In the genomic region with DNA sequence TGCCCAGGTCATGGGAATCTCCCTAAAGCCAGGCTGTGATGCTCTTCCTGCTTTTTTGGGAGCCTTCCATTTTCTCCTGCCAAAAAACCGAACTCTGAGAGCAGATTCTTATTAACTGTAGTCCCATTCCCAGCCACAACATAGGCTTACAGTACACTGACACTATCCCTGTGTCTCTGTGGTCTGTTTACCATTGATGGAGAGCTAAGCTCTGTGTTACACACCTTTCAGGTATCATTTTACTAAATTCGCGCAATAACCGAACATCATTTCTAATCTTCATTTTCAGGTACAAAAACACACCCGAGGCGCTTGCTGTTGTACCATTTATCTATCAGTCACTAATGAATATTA, we compare ENCODE assay signal across 7 mouse cellular contexts. TPM values are rescaled to one million over a fixed set of nuclear protein-coding genes. Genes with fewer than 3 reads are reported as not detected.
A peak's percentile ranks its signal among the peaks of the same experiment; 100 is the strongest.
DNase-seq lines count a peak whose midpoint lies in the region; ATAC-seq and TF ChIP-seq lines count a peak whose summit lies in the region.

No protein-coding gene starts in this region.

- DNase-seq in neural tube, embryonic 11.5 days (ENCODE audit: low spot score): no peak
- no peak for DNase-seq in neural tube, embryonic 10.5 days (ENCODE audit: extremely low spot score, low spot score)
- no peak for DNase-seq in liver, embryonic 13.5 days
- no peak for DNase-seq in stomach, postnatal 0 days (ENCODE audit: low spot score)
- no peak for DNase-seq in urinary bladder, postnatal 36 days (ENCODE audit: low spot score in 2 of 2)
- DNase-seq in frontal cortex, postnatal 14 days (ENCODE audit: low spot score in 2 of 2): no peak

- H3K36me3 ChIP-seq in neural tube, embryonic 11.5 days (ENCODE audit: control insufficient read depth, insufficient read depth, low read length): no peaks in the 10 kb centered on the region
- no peaks in the 10 kb centered on the region for H3K36me3 ChIP-seq in forebrain, embryonic 12.5 days (replicated peaks)
- no peaks in the 10 kb centered on the region for H3K36me3 ChIP-seq in liver, embryonic 13.5 days
- no peaks in the 10 kb centered on the region for H3K36me3 ChIP-seq in stomach, postnatal 0 days (ENCODE audit: control insufficient read depth, insufficient read depth, low read length)

- no peak for TF ChIP-seq EP300 in stomach, postnatal 0 days (optimal IDR thresholded peaks at IDR 0.05)

- WGBS in neural tube, embryonic 11.5 days: 48% methylated on average over 6 of the region's 6 CpGs
- WGBS in forebrain, embryonic 12.5 days: 51% methylated on average over 6 of the region's 6 CpGs
- WGBS in liver, embryonic 13.5 days (ENCODE audit: insufficient replicate concordance): 43% methylated on average over 6 of the region's 6 CpGs
- 39% methylated on average over 6 of the region's 6 CpGs for WGBS in stomach, postnatal 0 days

- peaks cover 5% of the 10 kb centered on the region; the same call in 1 of the 2 replicates for H3K4me1 ChIP-seq in neural tube, embryonic 11.5 days (ENCODE audit: control insufficient read depth, insufficient read depth, low read length)
- peaks cover 17% of the 10 kb centered on the region for H3K4me1 ChIP-seq in forebrain, embryonic 12.5 days
- H3K4me1 ChIP-seq in liver, embryonic 13.5 days (replicated peaks): peaks cover 21% of the 10 kb centered on the region
- no peaks in the 10 kb centered on the region for H3K4me1 ChIP-seq in stomach, postnatal 0 days (replicated peaks; ENCODE audit: control insufficient read depth, insufficient read depth)

- no peak for ATAC-seq in neural tube, embryonic 11.5 days (ENCODE audit: insufficient read depth, low FRiP score, low TSS enrichment)
- 0 out of 2 replicates have a peak, but pooled peaks have one; percentile 28 for ATAC-seq in forebrain, embryonic 12.5 days (ENCODE audit: low FRiP score)
- ATAC-seq in liver, embryonic 13.5 days (ENCODE audit: low read depth): peak; percentile 25
- ATAC-seq in stomach, postnatal 0 days (ENCODE audit: low FRiP score, low TSS enrichment): no peak

- no peaks in the 10 kb centered on the region for H3K9me3 ChIP-seq in neural tube, embryonic 11.5 days (ENCODE audit: control insufficient read depth, low read length)
- no peaks in the 10 kb centered on the region for H3K9me3 ChIP-seq in forebrain, embryonic 12.5 days
- H3K9me3 ChIP-seq in liver, embryonic 13.5 days (replicated peaks): no peaks in the 10 kb centered on the region
- H3K9me3 ChIP-seq in stomach, postnatal 0 days (ENCODE audit: control insufficient read depth, low read length): no peaks in the 10 kb centered on the region

- peak overlapping the region; percentile 68; the same call in 1 of the 2 replicates for H3K4me3 ChIP-seq in neural tube, embryonic 11.5 days (ENCODE audit: low read depth, low read length)
- peak overlapping the region; percentile 81 for H3K4me3 ChIP-seq in forebrain, embryonic 12.5 days (replicated peaks)
- peak overlapping the region; percentile 73 for H3K4me3 ChIP-seq in liver, embryonic 13.5 days (replicated peaks)
- peak overlapping the region; percentile 73; the same call in 1 of the 2 replicates for H3K4me3 ChIP-seq in stomach, postnatal 0 days (ENCODE audit: low read depth, low read length)

- TF ChIP-seq CTCF in stomach, postnatal 0 days (IDR thresholded peaks at IDR 0.05; ENCODE audit: low read depth): no peak

- H3K27ac ChIP-seq in neural tube, embryonic 11.5 days (ENCODE audit: low read depth, low read length): no peak overlapping the region
- H3K27ac ChIP-seq in forebrain, embryonic 12.5 days: no peak overlapping the region
- no peak overlapping the region for H3K27ac ChIP-seq in liver, embryonic 13.5 days
- H3K27ac ChIP-seq in stomach, postnatal 0 days (replicated peaks): peak overlapping the region; percentile 80; the same call in 1 of the 2 replicates

- H3K27me3 ChIP-seq in neural tube, embryonic 11.5 days (ENCODE audit: control insufficient read depth, insufficient read depth, low read length): 0 out of 2 replicates have a peak, but pooled peaks cover 2% of the 10 kb centered on the region
- H3K27me3 ChIP-seq in forebrain, embryonic 12.5 days: peaks cover 17% of the 10 kb centered on the region
- peaks cover 19% of the 10 kb centered on the region for H3K27me3 ChIP-seq in liver, embryonic 13.5 days
- H3K27me3 ChIP-seq in stomach, postnatal 0 days (ENCODE audit: control insufficient read depth, insufficient read depth, low read length): no peaks in the 10 kb centered on the region

- H3K9ac ChIP-seq in neural tube, embryonic 11.5 days (ENCODE audit: low read length): no peak overlapping the region
- H3K9ac ChIP-seq in forebrain, embryonic 12.5 days: peak overlapping the region; percentile 85; the same call in 1 of the 2 replicates
- peak overlapping the region; percentile 66 for H3K9ac ChIP-seq in liver, embryonic 13.5 days
- H3K9ac ChIP-seq in stomach, postnatal 0 days (ENCODE audit: low read length): no peak overlapping the region

- H3K4me2 ChIP-seq in neural tube, embryonic 11.5 days (ENCODE audit: low read depth): peak overlapping the region; percentile 11; the same call in 1 of the 2 replicates
- H3K4me2 ChIP-seq in forebrain, embryonic 12.5 days: peak overlapping the region; percentile 95
- peak overlapping the region; percentile 97 for H3K4me2 ChIP-seq in liver, embryonic 13.5 days
- peak overlapping the region; percentile 88 for H3K4me2 ChIP-seq in stomach, postnatal 0 days (replicated peaks; ENCODE audit: low read depth)

RNA-seq across cellular contexts. Expression of gene Stxbp1, which starts 0.4 kb away (rescaled TPM):
- 74.0 and 89.9 TPM in 2 replicates for polyA plus RNA-seq in neural tube, embryonic 11.5 days (2014; fragmentation: Nextera tagmentation; extraction: Ambion mirVana)
- 68.5 and 73.5 TPM in 2 replicates for polyA plus RNA-seq in forebrain, embryonic 12.5 days (2016; fragmentation: Nextera tagmentation; extraction: Ambion mirVana)
- 3.3 and 3.7 TPM in 2 replicates for polyA plus RNA-seq in liver, embryonic 13.5 days (2015; fragmentation: Nextera tagmentation; extraction: Ambion mirVana)
- polyA plus RNA-seq in stomach, postnatal 0 days (2015; fragmentation: Nextera tagmentation; extraction: Ambion mirVana): 9.3 and 9.5 TPM in 2 replicates

RNA-seq across cellular contexts. Expression of gene Fam129b, which starts 28.5 kb away (rescaled TPM):
- polyA plus RNA-seq in neural tube, embryonic 11.5 days (2014; fragmentation: Nextera tagmentation; extraction: Ambion mirVana): 17.0 and 17.2 TPM in 2 replicates
- polyA plus RNA-seq in forebrain, embryonic 12.5 days (2016; fragmentation: Nextera tagmentation; extraction: Ambion mirVana): 24.6 and 27.3 TPM in 2 replicates
- 7.0 and 7.6 TPM in 2 replicates for polyA plus RNA-seq in liver, embryonic 13.5 days (2015; fragmentation: Nextera tagmentation; extraction: Ambion mirVana)
- polyA plus RNA-seq in stomach, postnatal 0 days (2015; fragmentation: Nextera tagmentation; extraction: Ambion mirVana): 90.7 and 101 TPM in 2 replicates

Comparison
In these comparisons a context has a peak if more than half of its experiments do, and no peak if none do; other contexts are left out.
1. ATAC-seq: peak in forebrain, embryonic 12.5 days (single experiment) and liver, embryonic 13.5 days (single experiment); none in neural tube, embryonic 11.5 days (single experiment) and stomach, postnatal 0 days (single experiment).
2. H3K4me2 ChIP-seq: peak in every context shown above with its lines; median percentile 97 in liver, embryonic 13.5 days; 95 in forebrain, embryonic 12.5 days; 88 in stomach, postnatal 0 days; 11 in neural tube, embryonic 11.5 days.
3. H3K9ac ChIP-seq: peak in forebrain, embryonic 12.5 days (single experiment) and liver, embryonic 13.5 days (single experiment); none in neural tube, embryonic 11.5 days (single experiment) and stomach, postnatal 0 days (single experiment).
4. Peak in every context shown above with its lines, with median percentiles within 50 percentile points of each other: H3K4me3 ChIP-seq.